Mouse (Mus musculus) skeletal muscle tissue, adult 2 months (tissue): ENCODE results near the gene Muc1.
A peak's percentile ranks its signal among the peaks of the same experiment; 100 is the strongest.
"Not testable (repeated sequence)": the region's sequence is repeated elsewhere in the genome, so short reads cannot be mapped to it uniquely, and the experiment has no call there.

Source experiments
- DNase-seq: peaks from one replicate; pipeline ENCODE4 v3.0.0-alpha.2; 2012; ENCODE audit warnings: low read depth, low spot score

Gene Muc1

DNA sequence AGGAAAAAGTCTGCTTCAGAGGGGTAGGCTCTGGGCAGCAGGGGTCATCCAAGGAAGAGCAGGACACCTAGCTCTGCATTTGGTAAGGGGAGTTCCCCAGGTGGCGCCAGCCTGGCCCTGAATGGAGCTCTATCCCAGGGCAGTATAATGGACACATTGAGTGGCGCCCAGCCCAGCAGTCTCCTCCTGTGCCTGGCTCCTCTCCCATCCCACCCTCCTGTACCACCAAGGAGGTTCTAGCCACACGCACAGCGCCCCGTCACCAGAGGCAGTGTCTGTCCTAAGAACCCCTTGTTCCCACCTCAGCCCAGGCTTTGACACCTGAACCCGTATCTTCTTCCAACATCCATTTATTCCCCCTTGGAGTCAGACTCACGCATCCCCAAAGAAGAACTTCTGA, 19.1 kb upstream of the Muc1 start:
- no peak for DNase-seq

DNA sequence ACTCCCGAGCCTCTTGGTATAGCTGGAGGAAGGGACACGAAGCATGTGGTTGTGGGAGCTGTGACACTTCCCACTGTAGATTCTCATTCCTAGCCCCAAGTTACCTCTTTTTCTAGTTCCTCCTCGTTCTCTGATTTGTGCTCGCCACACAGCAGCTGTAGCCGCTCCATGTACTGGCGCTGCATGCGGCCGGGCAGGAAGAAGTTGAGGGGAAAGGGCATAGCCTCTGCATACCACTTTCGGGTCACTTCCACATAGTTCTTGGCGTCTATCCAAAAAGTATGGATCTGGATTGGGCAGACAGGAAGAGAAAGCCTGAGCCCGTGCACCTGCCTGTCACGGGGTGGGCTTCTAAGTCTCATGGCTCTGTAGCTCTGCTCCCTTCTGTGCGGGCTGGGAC, 18.7 kb upstream of the Muc1 start:
- no peak for DNase-seq

DNA sequence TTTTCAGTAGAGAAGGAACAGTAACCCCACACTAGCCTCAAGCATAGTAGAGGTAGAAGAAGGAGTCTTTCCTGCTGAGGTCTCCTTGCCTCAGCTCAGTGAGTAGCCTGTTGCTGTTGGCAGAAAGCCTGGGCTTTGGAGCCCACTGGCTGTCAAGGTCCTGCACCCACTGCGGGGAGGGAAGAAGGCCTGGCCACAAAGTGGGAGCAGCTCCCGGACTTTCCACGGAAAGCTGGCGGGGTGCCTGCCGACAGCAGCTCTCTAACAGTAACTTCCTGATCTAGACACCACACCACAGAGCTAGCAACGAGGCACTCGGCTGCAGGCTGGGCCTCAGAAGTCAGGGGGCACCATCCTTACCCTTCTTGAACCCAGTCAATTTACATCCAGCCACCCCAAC, 18.1 kb upstream of the Muc1 start:
- DNase-seq: no peak

GRCm38 (mm10) chr3:89213803-89214530, 14.9 kb upstream of the Muc1 start:
- peak; percentile 87 for DNase-seq

- DNase-seq: no peak
These were observed 14.0 kb upstream of the Muc1 start, which contains the start of gene Thbs3 for GRCm38 (mm10) chr3:89214681-89215411. Gene Thbs3 (plus strand): TSS chr3:89215180.

GRCm38 (mm10) chr3:89215853-89216252, 13.0 kb upstream of the Muc1 start:
- DNase-seq: peak; percentile 78

DNA sequence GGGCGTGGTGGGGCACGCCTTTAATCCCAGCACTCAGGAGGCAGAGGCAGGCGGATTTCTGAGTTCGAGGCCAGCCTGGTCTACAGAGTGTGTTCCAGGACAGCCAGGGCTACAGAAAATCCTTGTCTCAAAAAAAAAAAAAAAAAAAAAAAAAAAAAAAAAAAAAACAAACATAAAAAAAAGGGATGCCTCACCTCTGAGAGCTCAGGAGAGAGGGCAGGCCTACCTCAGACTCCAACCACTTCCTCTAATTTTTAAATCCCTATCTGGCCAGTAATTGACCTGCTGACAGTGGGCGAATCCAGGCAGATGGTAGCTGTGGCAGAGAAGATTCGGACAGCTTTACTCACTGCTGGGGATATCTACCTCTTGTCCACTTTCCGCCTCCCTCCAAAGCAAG, 12.4 kb upstream of the Muc1 start:
- not testable (repeated sequence) for DNase-seq

GRCm38 (mm10) chr3:89218271-89218670, 10.6 kb upstream of the Muc1 start:
- no peak for DNase-seq

DNA sequence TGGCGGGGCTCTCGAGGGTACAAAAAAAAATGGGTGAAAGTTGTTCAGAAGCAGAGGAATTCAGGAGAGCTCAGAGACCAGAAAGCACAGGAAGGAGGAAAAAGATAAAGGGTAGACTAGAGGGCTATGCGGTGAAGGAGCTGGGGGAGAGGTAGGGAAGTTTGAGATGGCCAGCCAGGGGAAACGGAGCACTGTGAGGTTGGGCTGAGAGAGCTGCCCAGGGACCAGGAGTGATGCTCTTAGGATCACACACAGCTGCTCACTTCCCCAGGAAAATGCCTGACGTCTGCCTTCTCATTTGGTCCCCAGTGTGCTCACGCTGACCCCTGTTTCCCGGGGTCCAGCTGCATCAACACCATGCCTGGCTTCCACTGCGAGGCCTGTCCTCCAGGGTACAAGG, 9.3 kb upstream of the Muc1 start:
- no peak for DNase-seq

DNA sequence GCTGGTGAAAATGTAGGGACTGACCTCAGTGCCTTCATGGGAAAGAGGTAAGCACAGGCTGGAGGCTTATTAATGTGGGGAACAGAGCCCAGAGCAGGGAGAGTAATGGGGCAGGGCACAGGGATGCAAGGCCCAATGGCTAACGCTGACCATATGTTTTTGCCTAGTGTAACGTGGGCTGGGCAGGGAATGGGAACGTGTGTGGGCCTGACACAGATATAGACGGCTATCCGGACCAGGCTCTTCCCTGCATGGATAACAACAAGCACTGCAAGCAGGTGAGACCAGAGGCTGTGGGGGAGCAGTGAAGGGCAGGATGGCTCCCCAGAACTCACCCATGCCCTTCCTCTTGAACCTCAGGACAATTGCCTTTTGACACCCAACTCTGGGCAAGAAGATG, 7.7 kb upstream of the Muc1 start:
- no peak for DNase-seq

GRCm38 (mm10) chr3:89224796-89225195, 4.1 kb upstream of the Muc1 start:
- no peak for DNase-seq

DNA sequence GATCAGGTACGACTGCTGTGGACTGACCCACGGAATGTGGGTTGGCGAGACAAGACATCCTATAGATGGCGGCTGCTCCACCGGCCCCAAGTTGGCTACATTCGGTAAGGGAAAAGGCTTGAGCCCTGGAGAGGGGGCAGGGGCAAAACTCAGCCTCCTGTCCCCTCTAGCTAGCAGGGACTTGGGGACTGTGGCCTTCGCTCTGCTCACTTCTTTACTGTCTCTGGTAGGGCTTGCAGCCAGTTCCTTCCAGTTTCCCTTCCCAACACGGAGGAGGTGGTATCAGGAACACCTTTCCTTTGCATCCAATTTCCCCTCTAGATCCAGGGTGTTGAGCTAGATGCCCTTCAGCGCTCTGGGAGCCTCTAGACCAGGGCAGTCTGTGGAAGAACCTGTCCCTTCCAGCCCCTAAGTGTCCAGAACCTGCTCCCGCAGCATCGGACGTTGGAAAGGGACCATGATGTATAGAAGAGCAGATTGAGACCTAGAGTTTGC, 3.5 kb upstream of the Muc1 start:
- no peak for DNase-seq

- DNase-seq: no peak
These were observed 2.9 kb upstream of the Muc1 start for GRCm38 (mm10) chr3:89225918-89226317.

DNA sequence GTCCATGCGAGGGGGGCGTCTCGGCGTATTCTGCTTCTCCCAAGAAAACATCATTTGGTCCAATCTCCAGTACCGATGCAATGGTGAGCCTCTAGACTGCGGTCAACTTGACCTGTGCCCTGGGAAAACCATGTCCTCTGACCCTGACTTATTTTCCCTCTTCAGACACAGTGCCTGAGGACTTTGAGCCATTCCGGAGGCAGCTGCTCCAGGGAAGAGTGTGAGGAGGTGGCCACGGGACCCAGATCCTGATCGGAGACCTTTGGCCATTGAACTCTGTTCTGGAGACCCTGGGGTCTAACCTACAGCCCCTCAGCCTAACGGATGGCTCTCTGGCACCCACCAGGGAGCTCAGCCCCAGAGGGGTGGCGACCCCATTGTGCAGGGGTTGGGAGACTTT, 2.5 kb upstream of the Muc1 start:
- no peak for DNase-seq

DNA sequence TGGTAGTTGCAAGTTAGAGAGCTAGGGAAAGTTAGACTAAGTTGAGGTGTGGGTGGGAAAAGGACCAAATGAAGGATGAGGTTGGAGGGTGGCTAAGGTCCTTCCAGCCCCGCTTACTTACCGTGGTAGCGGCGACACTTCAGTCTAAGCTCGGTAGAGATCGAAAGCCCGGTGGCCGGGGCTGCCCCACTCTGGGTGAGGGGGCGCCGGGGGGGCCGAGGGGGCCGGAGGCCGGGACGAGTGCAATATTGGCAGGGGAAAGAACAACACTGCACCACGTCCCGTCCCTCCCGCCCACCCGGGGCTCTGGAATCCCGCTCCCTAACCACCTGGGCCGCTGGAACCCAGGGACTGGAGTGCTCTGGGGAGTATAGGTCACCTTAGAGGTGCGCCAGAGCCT, 2.0 kb upstream of the Muc1 start, which contains the start of gene Mtx1:
TSS of gene Mtx1 (minus strand) at position 189 of the 400 bp plus-strand sequence.
- no peak for DNase-seq

DNA sequence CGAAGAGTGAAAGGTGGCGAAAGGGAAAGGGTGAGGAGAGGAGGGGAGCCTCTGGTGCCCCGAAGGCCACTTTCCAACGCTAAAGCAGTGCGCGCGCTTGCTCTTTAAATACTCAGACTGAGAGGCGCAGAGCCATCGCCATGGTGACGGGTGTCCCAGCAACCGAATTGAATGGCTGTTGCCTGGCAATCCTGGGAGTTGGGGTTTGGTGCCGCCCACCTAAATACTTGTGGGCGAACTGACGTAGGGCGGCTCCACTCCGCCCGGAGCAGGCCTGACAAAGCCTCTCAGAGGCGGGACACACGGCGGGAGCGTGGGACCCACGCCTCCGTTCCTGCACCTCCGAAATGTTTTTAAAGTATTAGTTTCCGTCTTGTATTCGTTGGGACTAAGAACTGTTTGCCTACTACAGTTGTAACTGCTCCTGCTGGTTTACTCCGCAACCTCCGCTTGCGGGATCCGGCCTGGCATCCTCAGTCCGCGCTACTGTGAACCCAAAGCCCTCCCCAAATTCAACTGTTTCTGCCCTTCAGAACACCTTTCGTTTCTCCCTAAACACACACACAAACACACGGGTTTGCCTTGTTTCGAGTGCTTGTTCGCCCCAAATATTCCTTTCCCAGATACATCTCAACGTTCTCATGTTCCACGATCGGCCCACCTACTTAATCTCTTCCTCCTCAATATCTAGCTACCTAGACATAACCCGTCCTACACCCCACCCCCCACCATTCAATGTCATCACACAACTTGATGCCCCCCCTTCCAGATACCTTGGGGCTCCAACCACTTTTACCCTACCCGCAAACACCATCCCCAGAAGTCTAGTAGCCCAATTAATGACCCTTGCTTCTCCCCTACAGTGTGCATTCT, 1.3 kb upstream of the Muc1 start:
- DNase-seq: peak; percentile 53

- DNase-seq: peak; percentile 66
These were observed 692 bp upstream of the Muc1 start for GRCm38 (mm10) chr3:89228180-89228549.

- no peak for DNase-seq
These were observed 419 bp downstream of the Muc1 start for GRCm38 (mm10) chr3:89229276-89229675.

GRCm38 (mm10) chr3:89230561-89230960, 1.7 kb downstream of the Muc1 start:
- DNase-seq: no peak

GRCm38 (mm10) chr3:89231345-89231744, 2.5 kb downstream of the Muc1 start:
- no peak for DNase-seq

GRCm38 (mm10) chr3:89231772-89232275, 3.0 kb downstream of the Muc1 start:
- no peak for DNase-seq

DNA sequence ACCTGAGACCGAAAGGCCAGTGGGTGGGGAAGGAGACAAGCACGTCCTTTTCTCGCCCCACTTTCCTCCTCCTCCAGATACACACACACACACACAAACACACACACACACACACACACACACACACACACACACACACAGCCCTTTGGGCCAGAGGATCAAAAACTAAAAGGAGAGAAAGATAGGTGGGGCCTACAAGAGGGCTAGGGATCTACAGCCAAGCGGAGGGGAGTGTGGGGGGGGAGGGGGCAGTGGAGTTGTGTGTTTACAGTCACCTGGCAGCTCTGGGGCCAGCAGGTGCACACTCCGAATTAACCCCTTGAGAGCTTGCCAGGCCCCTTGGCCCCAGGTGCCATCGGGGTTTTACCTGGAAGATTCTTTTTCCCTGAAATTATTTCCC, 3.8 kb downstream of the Muc1 start:
- DNase-seq: no peak
